Mouse (Mus musculus): ENCODE measurements at regions not wholly inside any gene's neighbourhood (a gene's known extent, or its start where the extent isn't known, plus 50 kb on each side); places are given as distances from the start of the nearest gene placed in this dataset.

DNA sequence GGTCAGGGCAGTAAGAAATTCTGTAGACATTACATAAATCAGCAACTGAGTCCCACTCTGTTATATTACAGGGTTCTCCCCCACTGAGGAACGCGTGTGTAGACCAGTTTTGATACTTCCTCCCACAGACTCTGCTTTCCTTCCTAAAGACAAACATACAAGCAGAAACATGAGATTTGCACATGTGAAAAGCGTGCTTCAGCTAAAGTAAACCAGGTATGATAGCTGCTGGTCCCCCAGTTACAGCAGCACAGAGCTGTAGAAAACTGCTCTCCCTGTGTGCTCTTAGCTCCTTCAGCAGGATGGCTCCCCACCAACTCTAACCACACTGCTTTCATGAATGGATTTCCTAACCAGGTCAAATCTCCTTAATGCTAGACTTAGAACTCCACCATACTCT is 175.0 kb downstream of the Spry2 start:
- TF ChIP-seq CTCF (IDR thresholded peaks at IDR 0.05; ENCODE audit: borderline replicate concordance, insufficient read depth, low read length), result no peak
- no peak for TF ChIP-seq POLR2A (IDR thresholded peaks at IDR 0.05; ENCODE audit: low read depth, low read length)

Measured in embryonic fibroblast, embryonic 13.5 days (primary cell).